Mouse (Mus musculus) liver, embryonic 12.5 days (tissue): ENCODE data around the gene Mrpl54. TPM values are rescaled to one million over a fixed set of nuclear protein-coding genes. Genes with fewer than 3 reads are reported as not detected.
"Not testable (repeated sequence)": the region's sequence is repeated elsewhere in the genome, so short reads cannot be mapped to it uniquely, and the experiment has no call there.

Experiments
- ATAC-seq: fragments of 200-750 bp; cut with Nextera tagmentation; 2 replicates; pipeline ENCODE4 v1.8.0; 2017; ENCODE audit warnings: moderate number of reproducible peaks, mild to moderate bottlenecking, moderate library complexity
- H3K27ac ChIP-seq: fragments of 300-500 bp; sonication (generic); 2 replicates; pipeline ENCODE4 v1.5.1; 2016; ENCODE audit warnings: mild to moderate bottlenecking
- H3K27me3 ChIP-seq: fragments of 300-500 bp; sonication (generic); replicated peaks from 2 replicates; pipeline ENCODE4 v1.6.1; 2016; ENCODE audit warnings: mild to moderate bottlenecking, moderate library complexity
- H3K36me3 ChIP-seq: fragments of 300-500 bp; sonication (generic); 2 replicates; pipeline ENCODE4 v1.6.1; 2016; ENCODE audit warnings: mild to moderate bottlenecking, moderate library complexity
- H3K4me1 ChIP-seq: fragments of 300-500 bp; sonication (generic); 2 replicates; pipeline ENCODE4 v1.6.1; 2016
- H3K4me2 ChIP-seq: fragments of 300-500 bp; sonication (generic); 2 replicates; pipeline ENCODE4 v1.6.1; 2016; ENCODE audit warnings: mild to moderate bottlenecking, moderate library complexity
- H3K4me3 ChIP-seq: fragments of 300-500 bp; sonication (generic); 2 replicates; pipeline ENCODE4 v1.5.1; 2016; ENCODE audit warnings: mild to moderate bottlenecking, moderate library complexity
- H3K9ac ChIP-seq: fragments of 300-500 bp; sonication (generic); 2 replicates; pipeline ENCODE4 v1.6.1; 2016; ENCODE audit warnings: mild to moderate bottlenecking, moderate library complexity
- H3K9me3 ChIP-seq: fragments of 300-500 bp; sonication (generic); replicated peaks from 2 replicates; pipeline ENCODE4 v1.6.1; 2016; ENCODE audit warnings: mild to moderate bottlenecking, moderate library complexity
- WGBS: fragments of 180-500 bp; shearing (Covaris S2); methylation state at CpG from one replicate; pipeline ENCODE4 v1.1.7; 2016; ENCODE audit not compliant: insufficient replicate concordance; 5-methylcytosine and 5-hydroxymethylcytosine counted together
- polyA plus RNA-seq: library from polyadenylated mRNA; unstranded; fragments of >200 nt; fragmentation: Nextera tagmentation; extraction: Ambion mirVana; gene quantifications from 2 replicates; pipeline ENCODE4 v1.2.1, GENCODE M21; 2016

Mrpl54 gene
- polyA plus RNA-seq, 1 experiment from 2014 or later, result 152 TPM

DNA sequence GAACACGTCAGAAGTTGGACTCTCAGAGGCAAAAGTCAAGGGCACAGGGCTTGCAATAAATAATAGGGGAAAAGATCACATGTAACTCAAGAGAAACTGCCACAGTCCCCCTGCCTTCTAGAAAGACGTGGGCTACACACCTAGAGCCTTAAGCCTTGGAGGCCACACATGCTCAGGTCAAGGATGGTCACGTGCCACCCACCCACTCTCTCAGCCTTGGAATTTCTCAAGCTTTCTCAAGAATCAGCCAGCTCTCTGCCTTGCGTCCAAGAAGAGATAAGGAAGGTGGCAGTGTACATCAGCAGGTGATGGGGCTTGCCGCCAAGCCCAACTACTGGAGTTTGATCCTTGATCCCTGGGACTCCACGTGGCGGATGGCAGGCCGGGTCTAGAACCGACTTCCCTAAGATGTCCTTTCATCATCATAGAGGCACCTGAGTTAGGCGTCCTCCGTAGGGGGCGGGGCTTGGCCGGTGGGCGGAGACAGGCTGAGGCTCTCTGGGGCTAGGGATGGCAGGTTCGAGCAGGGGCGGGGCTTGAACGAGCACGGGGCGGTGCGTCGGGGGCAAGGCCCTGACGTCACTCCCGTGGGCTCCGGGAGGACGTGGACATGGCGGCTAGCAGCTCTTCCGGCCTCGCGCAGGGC lies 34.0 kb downstream of the Mrpl54 start, which contains the start of gene Zfr2:
Zfr2 (plus strand) TSS at position 576 of the 646 bp plus-strand sequence.
- peak within 1 kb of the TSS; percentile 65 for H3K27ac ChIP-seq
- 8% methylated on average over 29 of the region's 29 CpGs for WGBS

DNA sequence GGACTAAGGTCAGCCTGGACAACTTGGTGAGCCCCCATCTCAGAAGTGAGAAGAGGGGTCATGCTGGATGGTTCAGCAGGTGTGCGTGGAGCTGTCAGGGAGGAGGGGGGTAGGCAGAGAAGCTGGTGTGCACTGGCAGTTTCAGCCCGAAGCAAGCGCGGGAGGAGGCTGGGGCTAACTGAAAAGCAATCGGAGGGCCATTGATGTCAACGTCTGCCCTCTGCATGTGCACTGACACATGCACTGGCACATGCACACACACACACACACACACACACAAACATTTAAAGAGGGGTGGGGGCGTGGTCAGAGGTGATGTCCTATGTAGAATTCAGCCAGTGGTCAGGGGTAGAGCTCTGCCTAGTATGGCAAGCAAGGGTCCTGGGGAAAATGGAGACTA lies 35.3 kb downstream of the Mrpl54 start:
- 36% methylated on average over 7 of the region's 7 CpGs for WGBS
- no peak overlapping the region for H3K4me2 ChIP-seq
- H3K9me3 ChIP-seq, result no peaks in the 10 kb centered on the region
- H3K27me3 ChIP-seq, result peaks cover 75% of the 10 kb centered on the region
- no peak overlapping the region for H3K9ac ChIP-seq
- H3K27ac ChIP-seq, result no peak overlapping the region
- ATAC-seq, result no peak
- no peaks in the 10 kb centered on the region for H3K36me3 ChIP-seq
- peaks cover 24% of the 10 kb centered on the region for H3K4me1 ChIP-seq
- no peak overlapping the region for H3K4me3 ChIP-seq

More for the DNA sequence above, 34.0 kb downstream of the Mrpl54 start, which contains the start of gene Zfr2:
- H3K36me3 ChIP-seq, result no peaks in the 10 kb centered on the region
- H3K9me3 ChIP-seq, result no peaks in the 10 kb centered on the region
- peaks cover 84% of the 10 kb centered on the region for H3K27me3 ChIP-seq
- H3K4me1 ChIP-seq, result peaks cover 24% of the 10 kb centered on the region
- peak within 1 kb of the TSS; percentile 79 for H3K9ac ChIP-seq
- peak within 1 kb of the TSS; percentile 73 for H3K4me3 ChIP-seq
- peak within 1 kb of the TSS; percentile 93 for H3K4me2 ChIP-seq
- ATAC-seq, result peak; percentile 80

DNA sequence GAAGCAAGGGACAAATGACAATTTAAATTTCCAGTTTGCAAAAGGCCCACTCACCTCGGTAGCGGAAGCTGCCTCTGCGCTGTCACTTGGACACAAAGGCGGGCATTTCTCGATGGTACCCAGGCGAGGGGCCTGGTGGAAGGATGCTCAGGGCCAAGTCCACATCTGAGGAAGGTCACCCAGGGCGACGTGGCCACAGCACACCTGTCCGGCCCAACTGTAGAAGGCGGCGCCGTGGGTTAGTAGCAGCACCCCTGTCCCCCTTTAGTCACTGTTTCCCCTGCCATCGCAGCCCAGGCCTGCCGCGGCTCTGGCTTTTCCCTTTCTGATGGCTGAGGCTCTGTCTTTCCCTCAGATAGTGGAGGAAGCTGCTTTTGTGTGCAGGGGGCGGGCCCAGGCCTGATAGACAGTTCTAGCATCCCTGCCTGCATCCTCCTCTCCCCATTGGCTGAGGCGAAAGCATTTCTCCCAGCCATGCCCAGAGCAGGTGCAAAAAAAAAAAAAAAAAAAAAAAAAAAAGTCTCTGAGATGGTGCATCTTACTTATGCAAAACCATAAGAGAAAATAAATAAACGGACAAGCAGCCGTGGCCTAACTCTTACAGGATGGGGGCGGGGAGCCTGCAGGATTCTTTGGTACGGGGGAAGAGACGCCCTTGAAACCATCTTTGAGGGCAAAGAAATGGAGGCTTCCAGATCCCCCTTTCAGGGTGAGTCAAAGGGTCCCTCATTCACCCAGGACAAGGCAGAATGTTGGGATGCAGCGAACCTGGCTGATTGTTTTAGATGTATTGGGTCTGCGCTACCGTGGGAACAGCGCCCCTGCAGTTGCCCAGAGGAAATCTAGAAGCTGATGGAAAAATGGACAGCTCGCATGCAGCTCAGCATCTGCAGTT lies 36.0 kb downstream of the Mrpl54 start, which contains the start of gene Atcay:
Atcay (minus strand) TSS at position 396 of the 895 bp plus-strand sequence.
- 19% methylated on average over 27 of the region's 27 CpGs for WGBS
- no peak within 1 kb of the TSS for H3K4me2 ChIP-seq

DNA sequence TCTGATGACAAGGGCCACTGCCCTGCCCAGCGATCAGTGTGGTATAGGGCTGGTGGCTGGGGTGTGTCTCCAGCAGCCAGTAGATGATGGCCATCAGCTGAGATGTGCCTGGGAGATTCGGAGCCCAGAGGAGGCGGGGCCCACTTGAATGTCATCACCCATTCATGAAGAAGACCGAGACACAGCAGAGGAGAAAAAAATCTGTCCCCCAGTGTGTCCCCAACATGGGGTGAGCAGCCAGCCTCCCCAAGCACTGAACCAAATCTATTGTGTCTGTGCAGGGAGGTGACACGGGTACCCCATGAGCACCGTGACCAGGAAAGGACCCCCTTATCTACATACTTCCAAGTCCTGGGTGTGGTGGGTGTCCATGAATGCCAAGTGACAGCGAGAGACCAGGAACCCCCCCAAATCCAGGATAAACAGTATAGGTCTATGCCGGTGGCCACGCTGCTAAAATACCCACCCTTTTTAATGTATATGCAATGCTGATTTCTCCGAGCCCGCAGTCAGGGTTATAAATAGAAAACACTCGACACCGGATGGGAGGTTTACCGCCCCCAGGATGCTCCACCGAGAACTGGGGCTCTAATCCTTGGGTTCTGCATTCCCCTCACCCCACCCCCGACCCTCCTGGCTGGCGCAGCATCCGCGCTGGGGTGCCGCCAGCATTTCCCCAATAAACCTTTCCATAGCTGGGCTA lies 36.8 kb downstream of the Mrpl54 start:
- no peak overlapping the region for H3K27ac ChIP-seq
- WGBS, result 8% methylated on average over 20 of the region's 20 CpGs
- no peak overlapping the region for H3K4me3 ChIP-seq
- ATAC-seq, result no peak
- peaks cover 24% of the 10 kb centered on the region for H3K4me1 ChIP-seq
- H3K9me3 ChIP-seq, result no peaks in the 10 kb centered on the region
- no peaks in the 10 kb centered on the region for H3K36me3 ChIP-seq
- H3K9ac ChIP-seq, result no peak overlapping the region
- peaks cover 65% of the 10 kb centered on the region for H3K27me3 ChIP-seq
- H3K4me2 ChIP-seq, result no peak overlapping the region

More for the DNA sequence above, 36.0 kb downstream of the Mrpl54 start, which contains the start of gene Atcay:
- Histone ChIP-seq H3K36me3 (no peaks in the 10 kb centered on the region), H3K9me3 (no peaks in the 10 kb centered on the region), H3K27me3 (peaks cover 71% of the 10 kb centered on the region), H3K9ac (no peak within 1 kb of the TSS), H3K4me3 (no peak within 1 kb of the TSS), H3K4me1 (peaks cover 24% of the 10 kb centered on the region), H3K27ac (no peak within 1 kb of the TSS)
- ATAC-seq, result no peak

DNA sequence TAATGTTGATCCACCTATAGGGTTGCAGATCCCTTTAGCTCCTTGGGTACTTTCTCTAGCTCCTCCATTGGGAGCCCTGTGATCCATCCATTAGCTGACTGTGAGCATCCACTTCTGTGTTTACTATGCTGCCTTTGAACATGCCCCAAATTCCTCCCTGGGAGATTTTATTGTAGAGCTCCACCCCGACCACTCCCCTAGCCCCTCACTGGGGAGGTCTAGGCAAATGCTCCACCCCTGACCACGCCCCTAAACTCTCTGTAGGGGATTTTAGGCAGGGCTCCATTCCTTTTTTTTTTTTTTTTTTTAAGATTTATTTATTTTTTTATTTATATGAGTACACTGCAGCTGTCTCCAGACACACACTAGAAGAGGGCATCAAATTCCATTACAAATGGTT lies 43.0 kb downstream of the Mrpl54 start:
- not testable (repeated sequence) for ATAC-seq, H3K36me3 ChIP-seq
- 34% methylated on average over 2 of the region's 2 CpGs for WGBS

DNA sequence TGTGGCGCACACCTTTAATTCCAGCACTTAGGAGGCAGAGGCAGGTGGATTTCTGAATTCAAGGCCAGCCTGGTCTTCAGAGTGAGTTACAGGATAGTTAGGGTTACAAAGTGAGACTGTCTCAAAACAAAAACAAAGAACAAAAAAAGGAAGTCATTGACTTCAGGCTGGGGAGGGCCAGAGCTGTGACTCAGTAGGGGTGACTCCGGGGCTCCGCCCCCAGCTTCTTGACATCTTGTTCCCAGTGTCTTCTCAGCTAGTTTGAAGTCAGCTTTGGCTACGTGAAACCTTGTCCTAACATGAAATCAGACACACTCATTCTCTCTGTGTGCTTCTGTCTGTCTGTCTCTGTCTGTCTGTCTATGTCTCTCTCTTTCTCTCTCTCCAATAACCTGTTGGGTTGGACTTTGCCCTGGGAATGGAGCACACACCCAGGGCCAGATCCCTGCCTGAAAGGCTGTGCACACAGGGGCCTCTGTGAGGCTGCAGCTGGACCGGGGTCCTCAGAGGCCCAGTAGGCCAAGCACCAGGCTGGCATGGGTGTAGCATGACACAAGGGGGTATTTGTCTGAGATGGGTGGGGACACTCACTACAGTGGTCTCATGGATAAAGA lies 45.2 kb downstream of the Mrpl54 start:
- Histone ChIP-seq H3K4me2 (no peak overlapping the region), H3K4me1 (0 out of 2 replicates have a peak, but pooled peaks cover 3% of the 10 kb centered on the region), H3K9ac (no peak overlapping the region), H3K36me3 (no peaks in the 10 kb centered on the region), H3K4me3 (no peak overlapping the region), H3K27me3 (peaks cover 29% of the 10 kb centered on the region), H3K27ac (no peak overlapping the region), H3K9me3 (no peaks in the 10 kb centered on the region)
- no peak for ATAC-seq
- WGBS, result 56% methylated on average over 5 of the region's 5 CpGs

More for the DNA sequence above, 43.0 kb downstream of the Mrpl54 start:
- not testable (repeated sequence) for H3K4me1 ChIP-seq, H3K9ac ChIP-seq, H3K4me3 ChIP-seq, H3K9me3 ChIP-seq, H3K27ac ChIP-seq, H3K4me2 ChIP-seq
- peaks cover 36% of the 10 kb centered on the region for H3K27me3 ChIP-seq

DNA sequence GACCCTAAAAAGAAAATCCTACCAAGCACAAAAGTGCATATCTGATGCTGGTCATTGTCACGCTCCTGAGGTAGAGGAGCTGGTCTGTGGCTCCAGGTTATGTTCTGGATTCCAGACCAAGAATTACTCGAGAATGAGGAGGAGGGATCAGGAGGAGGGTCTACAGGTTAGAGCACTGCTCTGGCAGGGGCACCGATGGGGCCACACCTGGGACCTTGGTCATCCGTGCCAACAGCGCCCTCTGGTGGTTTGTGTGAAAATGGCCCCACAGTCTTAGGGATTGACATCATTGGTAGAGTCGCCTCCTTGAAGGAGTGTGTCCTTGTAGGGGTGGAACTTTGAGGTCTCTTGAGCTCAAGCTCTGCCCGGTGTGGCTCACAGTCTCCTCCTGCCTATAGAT lies 48.8 kb downstream of the Mrpl54 start:
- H3K9me3 ChIP-seq, result no peaks in the 10 kb centered on the region
- no peak overlapping the region for H3K9ac ChIP-seq
- H3K4me2 ChIP-seq, result no peak overlapping the region
- no peak overlapping the region for H3K27ac ChIP-seq
- H3K4me3 ChIP-seq, result no peak overlapping the region
- H3K4me1 ChIP-seq, result 0 out of 2 replicates have a peak, but pooled peaks cover 3% of the 10 kb centered on the region
- peaks cover 44% of the 10 kb centered on the region for H3K27me3 ChIP-seq
- peak; percentile 52 for ATAC-seq
- 17% methylated on average over 7 of the region's 7 CpGs for WGBS
- no peaks in the 10 kb centered on the region for H3K36me3 ChIP-seq

DNA sequence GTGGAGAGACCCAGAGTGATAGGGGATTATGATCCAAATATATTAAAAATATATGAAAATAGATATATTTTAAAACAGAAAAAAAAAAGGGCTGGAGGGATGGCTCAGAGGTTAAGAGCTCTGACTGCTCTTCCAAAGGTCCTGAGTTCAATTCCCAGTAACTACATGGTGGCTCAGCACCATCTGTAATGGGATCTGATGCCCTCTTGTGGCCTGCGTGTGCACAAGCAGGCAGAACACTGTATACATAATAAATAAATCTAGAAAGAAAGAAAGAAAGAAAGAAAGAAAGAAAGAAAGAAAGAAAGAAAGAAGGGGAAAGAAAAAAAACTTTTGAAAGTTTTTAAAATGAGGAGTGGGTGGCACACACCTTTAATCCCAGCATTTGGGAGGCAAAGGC lies 49.5 kb downstream of the Mrpl54 start:
- H3K4me2 ChIP-seq, H3K4me3 ChIP-seq, H3K36me3 ChIP-seq, H3K27ac ChIP-seq, H3K4me1 ChIP-seq, H3K9me3 ChIP-seq, H3K9ac ChIP-seq, ATAC-seq: not testable (repeated sequence)
- WGBS, result 4% methylated on average over 1 of the region's 1 CpGs
- H3K27me3 ChIP-seq, result peaks cover 48% of the 10 kb centered on the region

DNA sequence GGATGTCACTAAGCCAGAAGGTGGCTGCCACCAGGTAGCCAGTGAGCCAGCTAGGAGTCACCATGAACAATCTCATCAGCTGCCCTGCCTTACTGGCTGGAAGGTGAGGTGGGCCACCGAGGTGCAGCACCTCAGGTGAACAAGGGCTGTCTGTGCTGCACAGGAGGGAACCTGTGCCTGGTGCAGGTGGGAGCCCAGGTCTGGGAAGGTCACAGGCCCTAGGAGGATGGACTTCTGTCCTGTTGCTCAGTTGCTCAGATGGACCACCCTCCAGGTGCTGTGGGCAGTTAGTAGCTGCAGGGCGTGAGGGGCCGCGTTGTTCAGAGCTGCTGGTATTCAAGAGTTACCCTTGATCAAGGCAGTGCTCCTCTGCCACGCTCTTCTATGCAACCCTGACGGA lies 49.9 kb downstream of the Mrpl54 start:
- no peak overlapping the region for H3K9ac ChIP-seq

DNA sequence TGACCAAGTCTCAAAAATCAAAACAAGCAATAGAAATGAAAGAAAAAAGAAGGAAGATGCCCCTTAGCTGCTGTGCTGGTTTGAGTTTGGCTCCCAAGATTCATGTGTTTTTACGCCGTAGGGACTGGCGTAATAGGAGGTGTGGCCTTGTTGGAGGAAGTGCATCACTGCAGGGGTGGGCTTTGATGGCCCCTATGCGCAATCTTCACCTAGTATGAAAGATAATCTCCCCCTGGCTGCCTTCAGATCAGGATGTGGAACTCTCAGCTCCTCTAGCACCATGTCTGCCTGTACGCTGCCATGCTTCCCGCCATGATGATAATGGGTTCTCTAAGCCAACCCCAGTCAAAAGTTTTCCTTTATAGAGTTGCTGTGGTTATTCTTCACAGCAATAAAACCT lies 50.5 kb downstream of the Mrpl54 start:
- H3K27me3 ChIP-seq, result peaks cover 45% of the 10 kb centered on the region
- WGBS, result 58% methylated on average over 6 of the region's 6 CpGs
- no peak overlapping the region for H3K4me3 ChIP-seq
- no peak overlapping the region for H3K4me2 ChIP-seq
- no peak for ATAC-seq
- H3K36me3 ChIP-seq, result no peaks in the 10 kb centered on the region
- H3K9ac ChIP-seq, result no peak overlapping the region
- no peaks in the 10 kb centered on the region for H3K4me1 ChIP-seq
- no peak overlapping the region for H3K27ac ChIP-seq
- no peaks in the 10 kb centered on the region; the same call in 1 of the 2 replicates for H3K9me3 ChIP-seq

More for the DNA sequence above, 49.9 kb downstream of the Mrpl54 start:
- ATAC-seq, result no peak
- Histone ChIP-seq H3K27ac (no peak overlapping the region), H3K9me3 (no peaks in the 10 kb centered on the region; the same call in 1 of the 2 replicates), H3K4me3 (no peak overlapping the region), H3K27me3 (peaks cover 48% of the 10 kb centered on the region), H3K4me1 (0 out of 2 replicates have a peak, but pooled peaks cover 3% of the 10 kb centered on the region), H3K4me2 (no peak overlapping the region), H3K36me3 (no peaks in the 10 kb centered on the region)
- WGBS, result 72% methylated on average over 6 of the region's 6 CpGs
